Mouse (Mus musculus): ENCODE measurements around the gene Tbc1d7.

DNA sequence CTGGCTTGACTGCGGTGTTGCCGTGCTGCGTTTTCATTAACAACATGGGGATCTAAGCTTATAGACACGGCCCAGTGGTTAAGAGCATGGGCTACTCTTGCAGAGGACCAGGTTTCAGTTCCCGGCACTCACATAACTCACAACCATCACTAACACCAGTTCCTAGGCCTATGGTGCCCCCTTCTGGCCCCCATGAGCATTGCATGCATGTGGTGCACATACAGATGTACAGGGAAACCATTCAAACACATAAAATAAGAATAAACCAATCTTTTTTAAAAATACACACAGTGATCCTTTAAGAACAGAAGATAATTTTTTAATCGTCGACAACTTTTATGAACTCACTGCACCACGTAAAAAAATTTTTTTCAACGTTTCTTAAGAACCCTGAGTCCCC lies 66.8 kb downstream of the Tbc1d7 start:
- TF ChIP-seq EP300 (IDR thresholded peaks at IDR 0.05; ENCODE audit: low read depth) (no peak), CTCF (IDR thresholded peaks at IDR 0.05; ENCODE audit: low read depth) (peak; percentile 34)

All from liver, embryonic 14.5 days (tissue).